Mouse (Mus musculus): ENCODE results near the gene Fmnl1.
A peak's percentile ranks its signal among the peaks of the same experiment; 100 is the strongest.

The Fmnl1 gene

DNA sequence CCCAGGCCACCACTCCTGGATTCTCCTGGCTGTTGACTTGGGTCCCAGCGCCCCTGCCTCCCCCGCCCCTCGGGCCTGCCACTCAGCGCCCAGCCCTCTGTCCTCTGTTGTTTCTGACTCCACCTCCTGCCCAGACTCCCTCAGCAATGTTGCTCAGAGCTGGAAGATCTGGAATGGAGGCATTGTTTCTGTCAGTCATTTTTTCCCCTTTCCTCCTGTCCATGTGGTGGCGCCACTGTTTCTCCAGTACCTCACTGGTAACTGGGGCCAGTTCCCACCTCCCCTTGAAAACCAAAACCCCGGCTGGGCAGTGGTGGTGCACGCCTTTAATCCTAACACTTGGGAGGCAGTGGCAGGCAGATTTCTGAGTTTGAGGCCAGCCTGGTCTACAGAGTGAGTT, 9.5 kb upstream of the Fmnl1 start:
- DNase-seq (ENCODE audit: low spot score) = no peak

DNA sequence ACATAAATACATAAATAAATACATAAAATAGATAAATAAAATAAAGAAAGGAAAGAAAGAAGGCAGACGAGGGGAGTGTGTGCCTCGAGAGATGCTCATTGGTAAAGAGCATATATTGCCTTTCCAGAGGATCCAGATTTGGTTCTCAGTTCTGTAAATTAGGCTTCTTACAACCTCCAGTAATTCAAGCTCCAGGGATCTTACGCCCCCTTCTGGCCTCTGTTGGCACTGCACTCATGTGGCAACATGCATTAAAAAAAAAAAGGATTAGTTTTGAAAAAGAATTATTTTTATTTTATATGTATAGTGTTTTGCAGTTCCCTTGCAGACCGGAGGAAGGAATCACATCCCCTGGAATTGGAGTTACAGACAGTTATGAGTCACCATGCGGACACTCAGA, 8.8 kb upstream of the Fmnl1 start:
- DNase-seq (ENCODE audit: low spot score) = peak; percentile 15

DNA sequence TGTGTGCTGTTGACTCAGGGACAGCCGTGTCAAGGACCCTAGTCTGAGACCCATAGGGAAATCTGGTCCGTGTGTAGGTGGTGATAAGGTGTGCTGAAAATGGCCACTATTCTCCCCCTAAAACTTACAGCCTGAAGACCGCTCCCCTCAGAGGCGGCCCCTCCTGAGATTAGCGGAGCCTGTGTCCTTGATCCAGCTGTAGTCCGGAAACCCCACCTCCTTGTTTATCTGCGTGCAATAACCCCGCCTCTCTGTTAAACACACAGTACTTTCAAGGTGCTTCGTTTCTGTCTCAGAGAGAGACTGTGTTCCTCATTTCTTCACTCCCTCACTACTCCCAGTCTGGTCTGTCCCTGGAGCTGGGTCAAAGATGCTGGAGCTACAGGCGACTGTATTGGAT, 6.5 kb upstream of the Fmnl1 start:
- peak; percentile 13 for DNase-seq (ENCODE audit: low spot score)

DNA sequence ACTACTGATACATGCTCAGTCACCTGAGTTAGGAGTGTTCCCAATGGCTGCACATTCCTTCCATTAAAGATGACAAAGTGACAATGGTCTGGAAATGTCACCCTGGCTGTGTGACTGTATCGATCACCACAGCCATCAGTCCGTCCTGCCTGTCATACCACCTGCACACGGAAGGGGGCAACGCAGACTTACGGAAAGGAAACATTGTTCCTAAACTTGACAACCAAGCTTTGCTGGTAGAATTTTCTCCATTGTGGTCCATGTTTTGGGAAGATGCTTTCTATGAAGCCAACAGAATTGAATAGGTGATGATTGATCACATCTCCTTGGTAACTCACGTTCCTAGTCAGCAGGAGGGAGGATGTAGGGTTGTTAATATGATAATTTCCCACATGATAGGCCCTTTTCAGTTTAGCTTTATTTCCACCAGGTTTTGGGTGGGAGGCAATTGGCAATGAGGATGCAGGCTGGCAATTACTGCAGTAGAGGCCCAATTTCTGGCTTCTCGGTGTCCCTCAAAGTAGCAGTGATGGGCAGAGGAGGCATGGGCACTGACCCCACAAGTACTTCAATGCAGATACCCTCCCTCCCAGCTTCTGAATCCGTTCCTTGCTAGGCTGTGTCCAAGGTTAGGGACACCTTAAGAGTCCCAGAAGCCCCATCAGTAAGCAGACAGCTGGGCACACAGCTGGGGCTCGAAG, 2.1 kb upstream of the Fmnl1 start:
- peak; percentile 83 for DNase-seq (ENCODE audit: low spot score)

DNA sequence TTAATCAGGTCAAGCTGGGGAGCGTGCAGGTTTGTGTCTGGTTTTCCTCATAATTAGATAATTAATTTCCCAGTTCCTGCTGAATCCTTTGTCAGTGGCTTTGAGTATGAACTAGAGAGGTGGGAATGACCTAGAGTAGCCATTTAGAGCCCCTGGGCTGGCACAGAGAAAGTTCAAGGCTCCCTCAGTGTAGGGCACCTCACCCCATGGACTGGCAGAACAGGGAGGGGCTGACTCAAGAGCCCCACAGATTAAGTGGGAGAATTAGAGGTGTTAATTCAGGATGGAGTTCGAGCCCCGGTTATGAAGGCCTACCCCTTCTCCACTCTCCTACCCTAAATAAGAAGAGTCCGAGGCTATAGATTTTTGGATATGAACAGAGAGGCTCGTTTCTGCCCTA, 1.2 kb upstream of the Fmnl1 start:
- DNase-seq (ENCODE audit: low spot score) = no peak

DNA sequence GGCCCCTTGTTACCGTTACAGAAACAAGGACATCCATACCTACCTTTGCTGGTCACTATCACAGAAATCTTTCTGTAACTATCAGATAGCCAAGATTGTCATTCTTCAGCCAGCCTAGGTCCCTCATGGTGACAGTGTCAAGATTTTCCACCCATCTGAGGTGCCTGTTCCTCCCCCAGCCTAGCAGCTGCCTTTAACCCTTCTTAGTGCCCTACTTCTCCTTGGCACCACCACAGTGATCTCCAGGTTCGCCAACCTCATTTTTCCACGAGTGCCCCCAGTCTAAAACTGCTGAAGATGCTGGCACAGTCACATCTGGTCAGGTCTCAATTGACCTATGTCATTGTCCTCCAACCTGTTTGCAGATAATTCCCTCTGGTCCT, 805 bp upstream of the Fmnl1 start:
- DNase-seq (ENCODE audit: low spot score) = no peak

DNA sequence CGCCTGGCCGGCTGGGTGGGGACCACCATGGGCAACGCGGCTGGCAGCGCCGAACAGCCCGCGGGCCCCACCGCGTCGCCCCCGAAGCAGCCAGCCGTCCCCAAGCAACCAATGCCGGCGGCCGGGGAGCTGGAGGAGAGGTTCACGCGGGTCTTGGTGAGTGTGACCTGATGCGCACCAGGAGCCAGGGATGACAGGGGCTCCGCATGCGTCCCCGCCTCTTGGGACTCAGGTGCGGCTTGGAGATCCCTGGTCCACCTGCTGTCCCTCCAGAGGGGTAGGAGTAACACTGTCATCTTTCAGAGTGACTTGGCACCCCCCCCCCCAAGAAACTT, 346 bp downstream of the Fmnl1 start:
- no peak for DNase-seq (ENCODE audit: low spot score)

DNA sequence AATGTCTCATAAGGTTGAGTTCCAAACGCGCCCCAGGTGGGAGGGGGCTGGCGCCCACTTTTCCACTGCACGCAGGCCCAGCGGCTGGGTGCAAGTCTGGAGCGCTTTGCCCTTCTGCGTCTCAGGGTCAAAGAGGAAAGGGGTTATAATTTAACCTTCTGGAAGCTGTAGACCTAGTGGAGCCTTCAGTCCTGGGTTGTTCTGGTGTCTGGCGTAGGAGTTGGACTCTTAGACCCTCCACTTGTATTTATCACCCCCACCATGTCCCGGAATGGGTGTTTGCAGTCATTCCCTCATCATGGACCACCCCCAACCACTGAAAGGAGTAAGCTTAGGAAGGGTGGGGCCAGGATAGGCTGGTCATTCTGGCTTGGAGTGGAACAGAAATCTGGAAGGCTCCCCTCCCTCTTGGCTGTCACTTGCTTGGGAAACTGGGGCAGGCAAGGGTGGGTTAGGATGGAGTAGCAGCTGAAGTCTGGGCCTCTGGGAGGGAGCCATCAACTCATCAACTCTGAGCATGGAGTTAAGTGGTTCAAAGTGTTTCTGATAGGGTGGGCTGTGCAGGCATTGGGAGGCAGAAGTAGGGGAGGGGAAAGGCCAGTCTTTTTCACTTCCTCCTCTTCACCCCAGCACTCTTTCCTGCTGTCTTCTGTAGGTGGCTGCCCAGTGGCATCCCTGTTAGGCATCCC, 940 bp downstream of the Fmnl1 start:
- DNase-seq (ENCODE audit: low spot score) = no peak

DNA sequence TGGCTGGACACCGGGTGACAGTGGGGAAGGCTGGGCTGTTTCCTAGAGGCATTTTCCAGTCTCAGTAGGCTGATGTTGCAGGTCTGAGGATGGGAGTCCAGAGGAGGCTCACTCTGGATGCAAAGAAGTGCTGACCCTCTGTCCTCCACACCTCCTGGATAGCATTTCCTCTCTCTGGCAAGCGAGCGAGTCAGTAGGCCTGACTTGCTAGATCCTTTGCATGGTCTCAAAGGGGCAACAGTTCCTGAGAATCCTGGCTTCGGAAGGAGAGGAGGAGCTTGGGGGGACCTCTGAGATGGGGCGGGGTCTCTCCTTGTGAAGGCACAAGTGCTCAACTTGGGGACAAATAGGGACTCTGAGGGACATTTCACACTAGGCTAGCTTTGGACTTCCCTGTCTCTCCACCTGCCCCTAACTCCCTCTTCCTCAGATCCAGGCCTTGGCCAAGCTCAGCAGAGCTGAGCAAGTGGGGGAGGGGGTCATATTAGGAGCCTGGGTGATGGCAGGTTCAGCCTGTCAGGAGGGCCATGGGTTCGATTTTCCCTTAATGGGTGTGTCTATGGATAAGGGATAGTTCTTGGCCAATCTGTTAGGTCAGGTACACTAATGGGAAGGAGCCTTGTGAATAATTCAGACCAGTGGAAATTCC, 1.6 kb downstream of the Fmnl1 start:
- DNase-seq (ENCODE audit: low spot score) = no peak

DNA sequence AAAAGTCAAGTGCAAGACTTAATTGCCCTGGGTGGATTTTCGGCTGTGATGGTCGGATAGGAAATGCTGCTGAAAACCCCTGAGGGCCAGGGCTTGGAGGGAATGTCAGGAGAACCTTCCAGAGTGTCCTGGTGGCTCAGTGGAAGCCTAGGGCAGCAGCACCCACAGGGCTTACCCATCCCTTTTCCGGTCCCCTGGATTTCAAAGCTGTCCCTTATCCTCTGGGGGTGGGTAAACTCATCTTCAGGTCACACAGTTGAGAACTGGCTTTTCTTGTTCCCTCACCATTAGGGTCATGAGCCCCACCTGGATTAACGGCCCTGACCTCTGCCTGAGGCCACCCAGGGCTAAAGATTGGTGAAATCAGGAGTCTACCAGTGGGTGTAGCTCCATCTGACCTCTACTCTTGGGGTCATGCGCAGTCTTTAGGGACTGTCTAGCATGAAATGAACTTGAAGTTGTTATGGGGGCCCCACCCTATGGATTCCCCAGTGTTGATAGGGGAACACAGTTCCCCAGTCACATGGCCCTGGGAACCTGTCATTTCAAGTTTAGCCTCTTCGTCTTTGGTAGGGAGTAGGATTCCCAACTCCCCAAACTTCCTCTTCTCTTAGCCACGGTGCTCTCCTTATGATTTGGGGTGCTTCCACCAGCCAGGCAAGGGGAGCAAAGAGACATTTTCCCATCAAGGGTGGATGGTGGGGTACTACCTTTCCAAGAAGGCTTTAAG, 2.3 kb downstream of the Fmnl1 start:
- no peak for DNase-seq (ENCODE audit: low spot score)

DNA sequence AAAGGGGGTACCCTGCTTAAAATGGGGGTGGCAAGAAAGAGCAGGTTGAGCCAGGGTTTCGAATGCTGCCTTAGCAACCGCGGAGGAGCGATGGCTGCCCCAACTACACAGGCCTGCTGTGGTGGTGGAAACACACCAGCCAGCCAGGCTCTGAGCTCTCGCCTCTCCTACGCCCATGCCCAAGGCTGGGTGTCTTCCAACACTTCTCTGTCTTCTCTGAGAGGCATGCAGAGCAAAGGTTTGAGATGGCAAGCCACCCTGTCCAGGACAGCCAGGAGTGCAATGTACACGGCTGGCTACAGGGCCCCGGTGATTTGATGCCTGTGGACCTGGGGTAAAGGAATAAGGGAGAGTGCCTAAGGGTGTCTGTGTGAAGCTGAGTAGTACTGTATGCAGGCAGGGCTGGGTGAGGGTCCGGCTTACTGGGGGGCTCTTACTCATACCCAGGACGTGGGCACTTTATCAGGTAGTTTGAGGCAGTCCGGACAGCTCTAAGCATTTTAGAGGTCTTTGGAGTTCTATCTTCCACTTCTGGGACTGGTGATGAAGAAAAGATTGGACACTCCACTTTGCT, 3.0 kb downstream of the Fmnl1 start:
- DNase-seq (ENCODE audit: low spot score) = no peak

DNA sequence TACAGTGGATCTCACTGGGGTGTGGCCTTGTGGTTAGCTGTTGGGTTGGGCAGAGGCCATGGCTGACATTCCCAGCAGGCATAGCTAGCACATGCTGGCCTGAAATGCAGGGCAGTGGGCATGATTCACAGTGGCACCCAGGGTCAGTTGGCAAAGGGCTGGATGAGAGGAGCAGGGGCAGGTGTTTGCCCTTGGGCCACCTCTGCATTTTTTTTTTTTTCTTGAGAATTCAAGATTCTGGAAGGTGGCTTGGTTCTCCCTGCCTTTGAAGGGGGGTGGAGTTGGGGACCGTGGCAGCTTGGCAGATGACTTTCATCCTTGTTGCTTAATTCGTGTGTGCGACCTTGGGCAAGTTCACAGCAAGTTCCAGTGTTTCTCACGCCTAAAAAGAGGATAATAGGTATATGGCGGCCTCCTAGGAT, 3.5 kb downstream of the Fmnl1 start:
- no peak for DNase-seq (ENCODE audit: low spot score)

DNA sequence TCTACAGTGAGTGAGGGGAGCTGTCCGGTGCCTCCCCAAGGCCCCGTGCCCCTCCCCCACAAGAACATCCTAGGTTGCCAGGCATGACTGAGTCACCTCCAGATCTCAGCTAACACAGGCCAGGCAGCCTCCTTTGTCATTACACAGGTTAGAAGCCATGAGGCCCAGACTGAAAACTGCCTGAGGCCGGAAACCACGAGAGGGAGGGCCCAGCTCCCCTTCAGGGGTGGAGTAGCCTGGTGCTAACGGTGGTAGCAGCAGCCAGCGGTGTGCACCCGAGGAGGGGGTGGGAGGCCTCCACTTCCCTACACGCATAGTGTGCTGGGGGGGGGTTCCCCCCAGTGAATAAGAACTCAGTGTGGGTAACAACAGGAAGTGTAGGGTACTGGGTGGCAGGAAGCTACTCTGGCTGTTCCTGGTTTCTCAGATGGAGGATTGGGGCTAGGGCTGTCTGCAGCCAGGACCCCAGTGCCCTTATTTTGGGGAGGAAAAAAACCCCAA, 4.0 kb downstream of the Fmnl1 start:
- DNase-seq (ENCODE audit: low spot score) = no peak

DNA sequence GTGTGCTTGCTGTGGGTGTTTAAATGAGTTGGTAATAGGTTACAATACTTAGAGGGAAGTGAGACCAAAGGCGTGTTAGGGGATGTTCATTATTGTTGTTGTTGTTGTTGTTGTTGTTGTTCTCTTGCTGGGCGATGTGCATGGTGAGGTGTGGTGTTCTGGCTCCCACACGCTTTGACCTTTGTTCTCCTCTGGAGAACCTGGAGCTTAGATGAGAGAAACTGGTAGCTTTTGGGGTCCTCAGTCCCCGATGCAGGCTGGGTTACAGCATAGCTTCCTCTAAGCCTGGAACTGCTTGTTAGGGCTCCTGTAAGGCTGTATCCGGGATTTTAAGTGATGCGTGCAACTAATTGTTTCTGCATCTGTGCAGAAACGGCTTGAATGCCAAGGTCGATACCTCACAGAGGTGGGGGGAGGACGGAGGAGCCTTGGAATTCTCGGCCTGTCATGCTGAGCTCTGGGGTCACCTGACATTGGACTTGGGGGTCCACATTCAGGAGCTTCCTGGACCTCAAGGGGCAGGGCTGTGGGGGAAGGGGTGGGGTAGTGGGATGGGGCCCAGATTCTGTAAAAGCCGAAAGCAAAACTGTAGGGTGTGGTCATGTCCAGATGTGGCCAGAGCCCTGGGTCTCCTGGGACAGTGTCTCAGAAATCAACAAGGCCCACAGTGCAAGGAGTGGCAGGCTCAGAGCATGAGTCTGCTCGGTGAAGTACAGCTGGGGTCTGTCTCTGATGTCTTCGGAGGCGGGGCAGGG, 5.0 kb downstream of the Fmnl1 start:
- DNase-seq (ENCODE audit: low spot score) = no peak

DNA sequence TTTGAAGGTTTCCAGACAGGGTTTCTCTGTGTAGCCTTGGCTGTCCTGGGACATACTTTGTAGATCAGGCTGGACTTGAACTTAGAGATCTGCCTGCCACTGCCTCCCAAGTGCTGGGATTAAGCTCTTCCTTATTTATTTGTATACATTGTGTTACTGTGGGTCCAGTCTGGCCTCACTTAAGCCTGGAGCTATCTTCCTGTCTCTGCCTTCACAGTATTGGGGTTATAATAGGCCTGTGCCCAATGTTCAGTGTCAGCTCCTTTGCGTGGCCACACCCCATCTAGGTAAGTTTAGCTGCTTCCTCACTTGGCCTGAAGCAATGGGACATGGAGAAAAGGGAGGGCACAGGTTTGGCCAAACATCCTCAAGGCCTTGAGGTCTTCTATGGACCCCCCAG, 5.6 kb downstream of the Fmnl1 start:
- DNase-seq (ENCODE audit: low spot score) = no peak

DNA sequence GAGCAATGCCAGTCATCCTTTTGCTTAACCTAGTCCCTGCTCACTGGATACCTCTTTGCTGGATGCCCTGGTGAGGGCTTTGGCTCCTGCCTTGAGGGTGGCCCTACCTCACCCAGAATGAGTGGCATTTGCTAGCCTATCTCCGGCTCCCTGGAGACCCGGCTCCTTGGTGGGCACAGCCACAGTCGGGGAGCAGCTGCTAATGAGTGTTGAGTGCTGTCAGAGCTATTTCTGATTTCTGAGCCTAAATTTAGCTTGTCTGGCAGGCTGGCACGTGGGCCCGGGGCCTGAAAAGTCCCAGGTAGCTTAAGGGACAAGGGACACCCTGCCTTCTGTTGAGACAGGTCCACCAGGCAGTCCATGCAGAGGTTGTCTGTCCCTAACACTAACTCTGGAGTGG, 6.3 kb downstream of the Fmnl1 start:
- no peak for DNase-seq (ENCODE audit: low spot score)

DNA sequence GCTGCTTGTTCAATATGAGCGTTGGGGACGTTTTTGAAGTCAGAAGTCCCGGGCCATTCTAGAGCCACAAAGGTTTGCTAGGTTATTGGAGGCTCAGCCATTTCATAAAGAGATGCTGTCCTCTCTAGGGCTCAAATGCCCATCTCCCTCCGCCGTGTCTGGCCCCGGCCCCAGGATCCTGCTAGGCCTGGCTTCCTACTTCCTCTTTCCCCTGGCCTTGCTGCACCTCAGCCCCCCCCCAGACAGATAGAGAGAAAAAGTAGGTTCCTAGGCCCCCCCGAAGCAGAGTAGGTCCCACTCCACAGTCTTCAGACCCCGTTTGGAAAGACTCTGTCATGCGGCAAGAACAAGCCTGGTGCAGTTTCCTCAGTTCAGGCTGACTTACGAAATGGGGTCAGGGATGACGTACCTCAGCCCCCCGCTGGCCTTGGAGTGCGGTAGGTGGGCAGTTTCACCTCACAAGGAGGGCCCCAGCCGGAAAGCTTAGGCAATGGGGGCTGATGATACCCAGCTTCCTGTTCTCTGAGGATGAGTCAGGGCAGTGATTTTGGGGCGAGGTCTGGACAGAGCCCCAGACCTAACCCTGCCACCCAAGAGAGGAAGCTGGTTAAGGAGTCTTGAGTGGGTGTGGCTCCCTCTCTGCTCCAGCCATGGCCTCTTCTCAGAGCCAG, 7.0 kb downstream of the Fmnl1 start:
- DNase-seq (ENCODE audit: low spot score) = no peak

DNA sequence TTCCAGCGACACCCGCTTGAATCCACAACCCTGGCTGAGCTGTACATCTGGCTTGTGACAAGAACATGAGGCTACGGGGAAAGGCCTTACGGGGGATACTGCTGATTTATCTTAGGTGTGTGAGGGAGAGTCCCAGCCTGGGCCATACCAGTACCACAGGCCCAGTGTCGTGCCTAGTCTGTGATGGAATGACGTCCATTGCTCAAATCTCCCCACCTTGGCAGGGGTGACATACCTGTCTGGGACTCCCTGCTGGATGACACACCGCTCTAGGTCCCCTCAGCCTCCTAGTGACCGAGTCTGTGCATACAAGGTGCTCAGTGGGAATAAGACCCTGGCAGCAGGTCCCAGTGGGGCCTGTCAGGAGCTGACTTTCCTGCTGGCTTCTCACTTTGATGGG, 7.8 kb downstream of the Fmnl1 start:
- DNase-seq (ENCODE audit: low spot score) = no peak

DNA sequence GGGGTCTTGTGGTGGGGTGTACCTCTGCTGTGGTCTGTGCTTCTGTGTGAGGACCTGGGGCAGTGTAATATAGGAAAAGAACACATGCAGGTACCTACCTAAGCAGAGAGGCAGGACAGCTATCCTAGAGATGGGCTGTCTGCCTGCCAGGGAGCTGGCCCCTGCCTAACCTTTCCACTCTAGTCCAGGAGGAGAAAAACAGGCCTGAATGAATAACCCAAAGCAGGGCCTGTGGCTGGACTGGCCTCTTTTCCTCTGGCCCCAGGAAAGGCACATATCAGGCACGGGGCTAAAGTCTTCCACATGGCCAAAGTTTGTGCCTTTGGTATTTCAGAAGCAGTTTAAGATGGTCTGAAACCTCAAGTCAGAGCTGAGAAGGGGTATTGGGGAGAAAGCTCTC, 9.5 kb downstream of the Fmnl1 start:
- no peak for DNase-seq (ENCODE audit: low spot score)

DNA sequence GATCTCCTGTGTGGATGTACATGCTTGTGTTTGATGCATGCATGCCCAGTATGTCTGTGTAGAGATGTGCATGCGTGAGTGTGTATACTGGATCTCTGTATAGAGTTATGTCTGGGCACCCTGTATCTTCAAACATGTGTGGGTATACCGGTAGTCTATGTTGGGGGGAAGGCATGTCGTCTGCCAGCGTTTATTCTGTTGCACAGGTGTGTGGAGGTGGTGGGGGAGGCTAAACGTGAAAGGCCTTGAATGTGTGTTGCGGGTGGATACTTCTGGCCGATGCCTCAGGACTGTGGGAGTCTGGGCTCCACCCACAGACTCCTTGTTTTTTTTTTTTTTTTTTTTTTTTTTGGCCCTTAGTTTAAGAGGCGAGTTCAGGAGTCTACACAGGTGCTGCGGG, 10.4 kb downstream of the Fmnl1 start:
- no peak for DNase-seq (ENCODE audit: low spot score)

DNA sequence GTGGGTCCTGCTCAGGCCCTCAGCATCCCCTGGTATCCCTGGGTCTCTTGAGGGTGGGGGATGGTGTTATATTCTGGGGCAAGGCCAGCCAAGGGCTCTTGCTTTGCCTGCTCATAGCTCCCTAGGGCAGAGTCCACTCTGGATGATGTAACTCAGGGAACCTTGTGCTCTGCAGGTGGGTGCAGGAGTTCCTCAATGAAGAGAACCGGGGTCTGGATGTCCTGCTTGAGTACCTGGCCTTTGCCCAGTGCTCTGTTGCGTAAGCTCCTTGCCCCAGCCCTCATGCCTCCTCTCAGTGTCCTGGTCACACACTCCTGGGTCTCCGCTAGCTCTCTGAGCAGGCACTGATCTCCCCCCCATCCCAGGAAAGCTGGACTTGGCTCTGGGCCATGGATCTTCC, 11.0 kb downstream of the Fmnl1 start:
- no peak for DNase-seq (ENCODE audit: low spot score)

Data from embryo, embryonic 10.5 days (tissue).